Mouse (Mus musculus) common myeloid progenitor, adult 5-6 weeks (primary cell): ENCODE measurements around the gene Pgm2l1. TPM values are rescaled to one million over a fixed set of nuclear protein-coding genes. Genes with fewer than 3 reads are reported as not detected.

Experiments used
- total RNA-seq: library from RNA; stranded (forward); fragments of 200-1000, 187-1606 nt; gene quantifications from 2 replicates; pipeline ENCODE4 v1.2.3, GENCODE M21; 2017

Pgm2l1 gene
- total RNA-seq, 1 experiment from 2014 or later: 20.1 TPM

Other genes starting within 250 kb of the Pgm2l1 start
- gene Rnf169, start 246.9 kb upstream of the Pgm2l1 start, total RNA-seq: 20.6 and 24.7 TPM in 2 replicates
- gene Chrdl2, start 221.2 kb upstream of the Pgm2l1 start, total RNA-seq: not detected in 2 replicates
- gene Pold3, start 105.8 kb upstream of the Pgm2l1 start, total RNA-seq: 99.4 and 138 TPM in 2 replicates
- 5.6 and 9.6 TPM in 2 replicates for gene Lipt2, start 68.1 kb upstream of the Pgm2l1 start, total RNA-seq
- gene Kcne3, start 50.9 kb upstream of the Pgm2l1 start, total RNA-seq: 0.73 and 3.7 TPM in 2 replicates
- not detected in 2 replicates for gene P4ha3, start 58.1 kb downstream of the Pgm2l1 start, total RNA-seq
- gene C2cd3, start 144.8 kb downstream of the Pgm2l1 start, total RNA-seq: 36.2 and 46.9 TPM in 2 replicates
- 25.9 and 29.5 TPM in 2 replicates for gene Ppme1, start 144.9 kb downstream of the Pgm2l1 start, total RNA-seq
- gene Ucp3, start 245.6 kb downstream of the Pgm2l1 start, total RNA-seq: not detected in 2 replicates